Mouse (Mus musculus): ENCODE results near the gene Rgs7.

DNA sequence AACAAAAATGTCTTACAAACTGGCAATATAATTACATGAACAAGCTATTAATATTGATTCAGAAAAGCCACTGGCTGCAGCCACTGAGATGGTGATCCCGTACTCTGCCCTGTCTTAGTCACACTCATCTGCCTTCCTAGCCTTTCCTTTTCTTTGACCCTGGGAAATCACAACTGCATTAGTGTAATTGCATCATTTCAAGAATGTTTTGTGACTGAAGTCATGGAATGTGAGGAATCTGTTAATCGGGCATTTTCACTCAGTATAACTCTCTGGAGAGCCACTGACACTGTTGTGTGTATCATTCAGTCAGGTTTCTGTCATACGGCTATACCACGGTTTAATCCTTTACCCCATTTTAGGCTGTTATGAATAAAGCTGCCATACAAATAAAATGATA is 156.1 kb downstream of the Rgs7 start:
- no peak for TF ChIP-seq CTCF (IDR thresholded peaks at IDR 0.05; ENCODE audit: extremely low read depth, insufficient read depth, low read length)
- no peak for TF ChIP-seq POLR2A (IDR thresholded peaks at IDR 0.05; ENCODE audit: extremely low read depth, insufficient read depth, low read length)

Data from cortical plate, adult 2 months (tissue).